Mouse (Mus musculus): ENCODE data around the gene Dut. TPM values are rescaled to one million over a fixed set of nuclear protein-coding genes. Genes with fewer than 3 reads are reported as not detected.

Dut gene
- 65.4 and 69.9 TPM in 2 replicates for polyA plus RNA-seq (2012; rRNA removed)

DNA sequence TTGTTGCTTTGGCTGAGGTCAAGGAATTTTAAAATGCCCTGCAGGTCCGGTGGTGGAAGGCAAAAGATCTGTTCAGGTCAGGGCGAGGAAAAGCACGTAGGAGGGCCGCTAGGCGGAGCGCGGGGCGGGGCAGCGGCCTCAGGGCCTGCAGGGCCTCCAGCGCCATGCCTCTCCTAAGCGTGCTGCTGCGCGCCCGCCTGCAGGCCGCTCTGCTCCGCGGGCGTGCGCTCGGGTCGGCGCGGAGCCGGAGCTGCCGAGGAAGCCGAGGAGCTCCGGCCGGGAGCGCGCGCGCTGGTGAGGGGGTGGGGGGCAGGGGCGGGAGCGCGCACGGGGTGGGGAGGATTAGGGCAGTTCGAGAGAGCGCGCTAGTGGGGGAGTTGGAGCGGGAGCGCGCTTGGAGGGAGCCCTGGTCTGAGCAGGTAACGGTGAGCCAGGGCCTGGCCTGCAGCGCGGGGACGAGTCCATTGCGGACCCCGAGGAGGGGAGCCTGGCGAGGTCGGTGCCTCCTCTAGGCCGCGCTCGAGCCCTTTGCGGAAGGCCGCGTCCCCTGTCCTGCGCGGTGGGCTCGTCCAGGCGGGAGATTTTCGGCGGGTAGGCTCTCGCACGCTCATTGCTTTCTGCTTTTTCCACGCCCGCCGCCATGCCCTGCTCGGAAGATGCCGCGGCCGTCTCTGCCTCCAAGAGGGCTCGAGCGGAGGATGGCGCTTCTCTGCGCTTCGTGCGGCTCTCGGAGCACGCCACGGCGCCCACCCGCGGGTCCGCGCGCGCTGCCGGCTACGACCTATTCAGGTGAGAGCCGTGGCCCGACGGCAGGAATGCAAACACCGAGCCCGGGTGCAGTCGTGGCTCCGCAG is at the start of gene Dut:
Gene Dut, plus strand, starts transcription at position 83 of the 854 bp plus-strand sequence.

Other genes with a start within 250 kb of the Dut start
- 1.5 and 1.7 TPM in 2 replicates for gene Slc24a5, start 179.1 kb upstream of the Dut start, polyA plus RNA-seq (2012; rRNA removed)
- 10.4 and 22.7 TPM in 2 replicates for gene Myef2, start 123.5 kb upstream of the Dut start, polyA plus RNA-seq (2012; rRNA removed)
- gene Ctxn2, start 110.5 kb upstream of the Dut start, polyA plus RNA-seq (2012; rRNA removed) = not detected in 2 replicates
- gene Slc12a1, start 94.7 kb upstream of the Dut start, polyA plus RNA-seq (2012; rRNA removed) = not detected in 2 replicates